ENCODE assay signal across 9 mouse cellular contexts in the genomic region with DNA sequence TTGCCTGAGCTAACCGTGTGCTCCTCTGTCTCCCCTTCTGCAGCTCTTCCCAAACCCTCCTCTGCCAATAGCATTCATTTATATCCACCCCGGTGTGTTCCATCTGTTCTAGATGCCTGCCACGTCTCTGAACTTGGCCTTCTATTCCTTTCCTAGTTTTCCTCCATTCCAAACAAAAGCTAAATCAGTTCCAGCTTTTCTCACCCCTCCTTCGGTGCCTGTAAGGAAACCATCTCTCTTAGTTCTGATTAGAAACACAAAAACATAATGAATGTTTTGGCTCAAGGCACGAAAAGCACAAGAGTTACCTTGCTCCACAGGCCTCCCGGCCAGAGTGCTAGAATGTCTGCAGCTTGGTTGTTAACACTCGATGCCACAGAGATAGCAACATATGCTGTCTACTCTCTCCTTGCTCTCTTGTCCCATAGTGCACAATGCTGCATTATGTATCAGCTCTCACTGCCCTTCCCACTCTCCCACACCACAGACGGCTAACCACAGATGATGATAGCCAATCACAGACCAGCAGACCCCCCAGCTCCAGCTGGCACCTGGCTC. TPM values are rescaled to one million over a fixed set of nuclear protein-coding genes. Genes with fewer than 3 reads are reported as not detected.
DNase-seq lines count a peak whose midpoint lies in the region; ATAC-seq and TF ChIP-seq lines count a peak whose summit lies in the region.
"Had no signal": no experiment of that assay in that cellular context is flagged by ENCODE, and none has a peak within 500 bp of the region (broad histone marks: within the 10 kb centered on the region; RNA-seq: fewer than 3 reads in every experiment).

A gene (minus strand): TSS at position 388 of the 558 bp plus-strand sequence.
A gene (minus strand): TSS at position 419 of the 558 bp plus-strand sequence.

- no peaks in the 10 kb centered on the region for H3K9me3 ChIP-seq in forebrain, embryonic 13.5 days (replicated peaks)
- H3K9me3 ChIP-seq in forebrain, embryonic 10.5 days = no peaks in the 10 kb centered on the region
- H3K9me3 ChIP-seq in midbrain, embryonic 10.5 days (replicated peaks) = no peaks in the 10 kb centered on the region
- no peaks in the 10 kb centered on the region for H3K9me3 ChIP-seq in midbrain, embryonic 14.5 days (ENCODE audit: control insufficient read depth, low read length)
- no peaks in the 10 kb centered on the region for H3K9me3 ChIP-seq in hindbrain, postnatal 0 days (ENCODE audit: low read length)
- H3K9me3 ChIP-seq: hindbrain, embryonic 15.5 days had no signal

- H3K27ac ChIP-seq in forebrain, embryonic 13.5 days = no peak within 1 kb of the TSS
- no peak within 1 kb of the TSS for H3K27ac ChIP-seq in forebrain, embryonic 10.5 days
- H3K27ac ChIP-seq in midbrain, embryonic 10.5 days (replicated peaks) = no peak within 1 kb of the TSS
- H3K27ac ChIP-seq in midbrain, embryonic 14.5 days (replicated peaks; ENCODE audit: low read depth, low read length) = no peak within 1 kb of the TSS
- peak within 1 kb of the TSS; percentile 33 for H3K27ac ChIP-seq in hindbrain, postnatal 0 days
- H3K27ac ChIP-seq: hindbrain, embryonic 15.5 days had no signal

- DNase-seq in forebrain, embryonic 10.5 days (ENCODE audit: extremely low spot score, low spot score) = no peak
- DNase-seq in midbrain, embryonic 10.5 days (ENCODE audit: low spot score) = peak; percentile 12
- DNase-seq in midbrain, embryonic 14.5 days = no peak
- DNase-seq in hindbrain, postnatal 0 days (ENCODE audit: low spot score) = peak; percentile 36
- peak; percentile 88 for DNase-seq in thymus, postnatal 14 days
- DNase-seq in kidney, adult 18-20 months = no peak
- no peak for DNase-seq in kidney, postnatal 25 days

- H3K4me2 ChIP-seq in forebrain, embryonic 13.5 days = no peak within 1 kb of the TSS
- no peak within 1 kb of the TSS for H3K4me2 ChIP-seq in midbrain, embryonic 14.5 days (ENCODE audit: low read length)
- H3K4me2 ChIP-seq in hindbrain, postnatal 0 days (ENCODE audit: low read depth, low read length) = peak within 1 kb of the TSS; percentile 24
- H3K4me2 ChIP-seq: hindbrain, embryonic 15.5 days had no signal

- peaks cover 9% of the 10 kb centered on the region for H3K4me1 ChIP-seq in forebrain, embryonic 13.5 days
- H3K4me1 ChIP-seq in forebrain, embryonic 10.5 days = peaks cover 22% of the 10 kb centered on the region
- H3K4me1 ChIP-seq in midbrain, embryonic 10.5 days = peaks cover 20% of the 10 kb centered on the region
- H3K4me1 ChIP-seq in midbrain, embryonic 14.5 days (ENCODE audit: control insufficient read depth, insufficient read depth, low read length) = no peaks in the 10 kb centered on the region
- 0 out of 2 replicates have a peak, but pooled peaks cover 3% of the 10 kb centered on the region for H3K4me1 ChIP-seq in hindbrain, postnatal 0 days (ENCODE audit: insufficient read depth, low read length)

- H3K27me3 ChIP-seq in forebrain, embryonic 13.5 days = peaks cover 4% of the 10 kb centered on the region
- H3K27me3 ChIP-seq in forebrain, embryonic 10.5 days (ENCODE audit: poor library complexity, severe bottlenecking) = peaks cover 9% of the 10 kb centered on the region
- H3K27me3 ChIP-seq in midbrain, embryonic 10.5 days (ENCODE audit: low read depth, poor library complexity, severe bottlenecking) = peaks cover 16% of the 10 kb centered on the region
- H3K27me3 ChIP-seq in midbrain, embryonic 14.5 days (ENCODE audit: control insufficient read depth, insufficient read depth, low read length) = no peaks in the 10 kb centered on the region
- H3K27me3 ChIP-seq in hindbrain, postnatal 0 days (ENCODE audit: insufficient read depth, low read length) = no peaks in the 10 kb centered on the region

- ATAC-seq in forebrain, embryonic 13.5 days = 0 out of 2 replicates have a peak, but pooled peaks have one; percentile 22
- no peak for ATAC-seq in midbrain, embryonic 14.5 days (ENCODE audit: low FRiP score, low TSS enrichment)
- peak; percentile 66 for ATAC-seq in hindbrain, postnatal 0 days

- no peak within 1 kb of the TSS for H3K9ac ChIP-seq in forebrain, embryonic 13.5 days
- H3K9ac ChIP-seq in midbrain, embryonic 14.5 days (replicated peaks; ENCODE audit: low read length) = no peak within 1 kb of the TSS
- H3K9ac ChIP-seq in hindbrain, postnatal 0 days (replicated peaks; ENCODE audit: low read length) = no peak within 1 kb of the TSS
- H3K9ac ChIP-seq: hindbrain, embryonic 15.5 days had no signal

- TF ChIP-seq CTCF in hindbrain, postnatal 0 days (IDR thresholded peaks at IDR 0.05; ENCODE audit: low read depth) = no peak

- H3K4me3 ChIP-seq in forebrain, embryonic 13.5 days = no peak within 1 kb of the TSS
- H3K4me3 ChIP-seq in forebrain, embryonic 10.5 days = no peak within 1 kb of the TSS
- no peak within 1 kb of the TSS for H3K4me3 ChIP-seq in midbrain, embryonic 10.5 days
- no peak within 1 kb of the TSS for H3K4me3 ChIP-seq in midbrain, embryonic 14.5 days (replicated peaks; ENCODE audit: low read depth, low read length)
- no peak within 1 kb of the TSS for H3K4me3 ChIP-seq in hindbrain, postnatal 0 days (ENCODE audit: low read length)
- H3K4me3 ChIP-seq: hindbrain, embryonic 15.5 days had no signal

- 50% methylated on average over 8 of the region's 8 CpGs for WGBS in forebrain, embryonic 13.5 days
- WGBS in forebrain, embryonic 10.5 days = 50% methylated on average over 8 of the region's 8 CpGs
- WGBS in midbrain, embryonic 10.5 days = 59% methylated on average over 8 of the region's 8 CpGs
- WGBS in midbrain, embryonic 14.5 days = 38% methylated on average over 8 of the region's 8 CpGs
- WGBS in hindbrain, postnatal 0 days = 17% methylated on average over 8 of the region's 8 CpGs

- no peaks in the 10 kb centered on the region for H3K36me3 ChIP-seq in forebrain, embryonic 13.5 days (ENCODE audit: poor library complexity, severe bottlenecking)
- H3K36me3 ChIP-seq in forebrain, embryonic 10.5 days (replicated peaks) = no peaks in the 10 kb centered on the region
- H3K36me3 ChIP-seq in midbrain, embryonic 10.5 days = no peaks in the 10 kb centered on the region
- no peaks in the 10 kb centered on the region for H3K36me3 ChIP-seq in midbrain, embryonic 14.5 days (ENCODE audit: control insufficient read depth, insufficient read depth, low read length)
- no peaks in the 10 kb centered on the region for H3K36me3 ChIP-seq in hindbrain, postnatal 0 days (ENCODE audit: insufficient read depth, low read length)
- H3K36me3 ChIP-seq: hindbrain, embryonic 15.5 days had no signal

RNA-seq across cellular contexts. Expression of the first gene that starts in this region (rescaled TPM):
- 0.06 and 0.08 TPM in 2 replicates for polyA plus RNA-seq in forebrain, embryonic 13.5 days (2015; fragmentation: Nextera tagmentation; extraction: Ambion mirVana)
- not detected in 2 replicates for polyA plus RNA-seq in forebrain, embryonic 10.5 days (2016; fragmentation: Nextera tagmentation; extraction: Ambion mirVana)
- 0.02 and 0.10 TPM in 2 replicates for polyA plus RNA-seq in midbrain, embryonic 10.5 days (2016; fragmentation: Nextera tagmentation; extraction: Ambion mirVana)
- polyA plus RNA-seq in midbrain, embryonic 14.5 days (2014; fragmentation: Nextera tagmentation; extraction: Ambion mirVana) = 0.19 and 0.20 TPM in 2 replicates
- 0.36 and 0.37 TPM in 2 replicates for total RNA-seq in hindbrain, postnatal 0 days (2014; rRNA removed)
- 0.08 and 0.11 TPM in 2 replicates for polyA plus RNA-seq in hindbrain, postnatal 0 days (2015; fragmentation: Nextera tagmentation; extraction: Ambion mirVana)

RNA-seq across cellular contexts. Expression of the second gene that starts in this region (rescaled TPM):
- polyA plus RNA-seq in forebrain, embryonic 13.5 days (2015; fragmentation: Nextera tagmentation; extraction: Ambion mirVana) = 53.6 and 59.0 TPM in 2 replicates
- 61.3 and 65.8 TPM in 2 replicates for polyA plus RNA-seq in forebrain, embryonic 10.5 days (2016; fragmentation: Nextera tagmentation; extraction: Ambion mirVana)
- polyA plus RNA-seq in midbrain, embryonic 10.5 days (2016; fragmentation: Nextera tagmentation; extraction: Ambion mirVana) = 57.4 and 64.1 TPM in 2 replicates
- polyA plus RNA-seq in midbrain, embryonic 14.5 days (2014; fragmentation: Nextera tagmentation; extraction: Ambion mirVana) = 46.0 and 49.4 TPM in 2 replicates
- 12.6 and 13.3 TPM in 2 replicates for total RNA-seq in hindbrain, postnatal 0 days (2014; rRNA removed)
- polyA plus RNA-seq in hindbrain, postnatal 0 days (2015; fragmentation: Nextera tagmentation; extraction: Ambion mirVana) = 57.3 and 59.3 TPM in 2 replicates

Comparison
In these comparisons a context has a peak if more than half of its experiments do, and no peak if none do; other contexts are left out.
1. DNase-seq: peak in midbrain, embryonic 10.5 days (single experiment), hindbrain, postnatal 0 days (single experiment) and thymus, postnatal 14 days (single experiment); none in forebrain, embryonic 10.5 days (single experiment), midbrain, embryonic 14.5 days (single experiment), kidney, adult 18-20 months (single experiment) and kidney, postnatal 25 days (0 of 2).